Mouse (Mus musculus) c-Kit-positive CD71-negative TER-119-negative erythroid progenitor cells, embryonic 14.5 days (primary cell): Measurements from ENCODE around the gene Dhx15.

Experiments
- DNase-seq: peaks from one replicate; pipeline ENCODE4 v3.0.0-alpha.2; 2013; ENCODE audit warnings: low read depth

Gene Dhx15

DNA sequence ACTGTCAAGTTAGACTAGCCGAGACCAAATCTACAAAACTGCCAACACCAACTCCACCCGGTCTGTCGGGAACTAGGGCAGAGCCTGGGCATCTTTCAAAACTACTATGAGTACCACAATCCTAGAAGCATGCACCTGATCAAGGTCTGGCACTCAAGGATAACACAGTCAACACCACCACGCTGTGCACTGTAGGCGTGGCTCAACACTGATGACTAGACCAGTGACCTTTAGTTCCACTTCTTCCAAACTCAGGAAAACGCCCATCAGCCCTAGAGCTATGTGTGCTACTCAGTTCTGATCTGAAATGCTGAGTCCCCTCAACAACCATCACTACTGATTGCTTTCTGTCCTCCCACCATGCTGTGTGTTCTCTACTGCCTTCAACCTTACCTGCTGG, 44.6 kb downstream of the Dhx15 start:
- no peak for DNase-seq

DNA sequence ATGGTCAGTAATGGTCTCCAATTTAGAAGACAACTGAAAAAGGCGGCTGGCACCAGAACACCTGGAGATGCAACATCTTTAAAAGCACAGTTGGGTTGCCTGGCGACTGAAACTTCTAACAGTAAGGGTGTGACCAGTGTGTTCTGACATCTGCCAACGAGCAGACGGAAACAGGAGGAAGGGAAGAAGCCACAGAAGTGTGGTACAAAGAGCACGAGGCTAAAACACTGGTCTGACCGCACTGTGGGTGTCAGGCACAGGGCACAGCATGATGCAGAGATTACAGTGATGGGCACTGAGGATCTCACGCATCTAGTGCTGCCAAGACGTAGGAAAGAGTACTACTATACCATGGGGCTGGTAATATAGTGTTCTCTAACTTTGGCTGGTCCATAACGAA, 48.4 kb downstream of the Dhx15 start:
- no peak for DNase-seq

DNA sequence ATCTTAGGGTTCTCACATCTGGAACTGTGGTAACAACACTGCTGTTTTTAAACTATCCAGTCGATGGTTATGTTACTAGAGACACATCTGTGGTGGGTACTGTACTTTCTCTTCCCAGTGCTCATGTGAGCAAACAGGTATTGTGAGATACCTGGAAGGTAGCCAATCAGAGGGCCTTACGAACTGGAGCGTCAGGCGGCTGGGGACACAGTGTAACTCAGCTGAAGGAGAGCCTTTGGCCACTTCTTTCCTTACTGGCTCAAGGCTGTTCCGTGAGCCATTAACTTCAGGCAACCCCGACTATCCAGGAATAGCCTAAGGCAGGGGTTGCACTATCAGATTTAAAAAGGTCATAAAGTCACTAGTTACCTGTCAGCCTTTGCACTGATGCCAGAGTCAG, 51.5 kb downstream of the Dhx15 start:
- DNase-seq = no peak

DNA sequence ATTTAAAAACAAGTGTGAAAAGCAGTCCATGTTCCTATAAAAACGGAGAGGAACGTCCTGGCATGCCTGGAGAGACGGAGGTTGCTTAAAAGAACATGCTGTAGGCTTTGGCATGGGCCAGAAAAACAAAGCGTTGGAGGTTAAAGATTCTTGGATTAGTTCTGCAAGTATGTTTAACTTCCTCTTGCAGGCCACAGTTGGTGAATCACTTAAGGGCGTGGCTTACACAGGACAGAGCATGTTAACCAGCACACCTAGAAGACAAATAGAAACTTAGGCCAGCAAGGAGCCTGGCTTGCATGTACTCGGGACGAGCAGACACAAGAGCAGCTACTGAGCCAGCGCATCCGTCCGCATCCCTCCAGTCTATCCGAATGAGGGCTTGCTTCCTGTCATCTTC, 52.2 kb downstream of the Dhx15 start:
- no peak for DNase-seq

DNA sequence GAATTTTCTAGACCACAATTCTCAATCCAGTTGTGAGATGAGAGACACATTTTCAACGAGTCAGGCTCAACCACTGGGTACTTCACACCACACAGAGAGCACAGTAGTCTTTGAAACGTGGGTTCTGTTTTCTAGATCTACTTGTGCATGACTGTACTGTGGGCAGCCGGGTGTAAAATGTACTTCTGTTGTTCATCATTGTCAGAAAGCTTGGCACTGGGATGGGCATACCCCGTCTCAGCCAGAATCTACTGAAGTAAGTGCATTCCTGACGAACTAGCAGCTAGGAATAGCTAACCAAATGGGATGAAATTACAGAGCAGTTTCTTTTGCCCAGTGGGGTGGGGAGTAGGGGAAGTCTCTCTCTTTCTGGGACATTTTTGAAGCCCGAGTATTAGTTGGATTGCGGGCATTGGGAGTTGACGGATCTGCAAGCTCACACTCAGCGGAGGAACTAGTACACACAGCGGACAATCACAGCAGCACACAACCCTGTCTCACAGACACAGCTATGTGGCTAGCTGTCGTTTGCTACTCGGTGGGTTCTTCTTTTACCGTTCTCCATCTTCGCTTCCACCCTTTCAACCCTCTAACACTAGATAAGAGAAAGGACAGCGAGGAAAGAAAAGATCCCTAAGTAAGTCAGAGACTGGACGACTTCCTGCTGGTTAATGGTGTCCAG, 54.7 kb downstream of the Dhx15 start:
- DNase-seq = no peak

DNA sequence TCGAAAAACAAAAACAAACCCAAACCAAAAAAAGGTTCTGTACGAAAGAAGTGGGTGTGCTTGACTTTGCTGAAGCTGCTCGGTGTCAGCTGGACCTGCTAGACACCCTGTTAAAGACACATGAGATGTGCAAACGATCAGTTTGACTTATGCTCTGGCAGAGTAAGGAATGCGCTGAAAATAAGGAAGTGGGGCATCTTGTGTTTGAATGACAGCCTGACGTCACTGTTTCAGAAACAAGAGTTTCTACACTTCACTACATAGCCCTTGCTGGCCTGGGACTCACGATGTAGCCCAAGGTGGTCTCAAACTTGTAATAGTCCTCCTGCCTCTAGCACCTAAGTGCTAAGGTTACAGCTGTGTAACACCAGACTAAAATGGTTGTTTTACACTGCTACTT, 57.5 kb downstream of the Dhx15 start:
- DNase-seq = no peak

DNA sequence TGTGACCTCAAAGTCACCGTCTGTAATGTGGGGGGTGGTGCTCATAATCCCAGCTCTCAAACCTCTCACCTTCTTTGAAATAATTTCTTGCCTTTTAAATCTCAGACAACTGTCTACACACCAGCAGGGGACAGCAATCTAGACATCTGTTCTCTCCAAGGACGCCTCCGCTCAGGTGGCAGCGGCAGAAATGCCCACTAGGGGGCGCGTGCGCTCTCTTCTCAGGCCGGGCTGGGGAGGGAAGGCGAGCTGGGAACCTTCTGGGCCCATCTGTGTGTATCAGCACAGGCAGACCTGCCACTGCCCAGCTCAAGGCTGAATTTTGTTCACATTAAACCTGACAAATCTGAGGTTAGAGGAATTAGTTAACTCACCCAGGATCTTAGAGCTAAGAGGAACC, 58.2 kb downstream of the Dhx15 start:
- DNase-seq = no peak

DNA sequence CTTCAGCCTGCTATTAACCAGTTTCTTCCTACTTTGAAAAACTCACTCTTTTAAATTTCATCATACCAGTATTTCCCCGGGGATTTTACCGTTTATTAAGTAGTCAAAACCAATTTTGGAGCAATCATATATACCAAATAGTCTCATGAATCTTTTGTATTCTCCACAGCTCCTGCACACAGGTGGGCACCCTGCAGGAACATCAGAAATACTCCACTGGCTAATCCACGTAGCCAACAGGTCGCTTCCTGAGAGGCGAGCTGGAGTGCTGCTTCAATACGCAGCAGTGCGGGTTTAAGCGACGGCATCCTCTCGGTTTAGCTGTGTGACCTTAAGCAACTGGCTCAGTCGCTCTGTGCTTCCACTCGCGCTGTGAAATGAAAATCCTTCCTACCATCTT, 58.9 kb downstream of the Dhx15 start:
- DNase-seq = no peak

DNA sequence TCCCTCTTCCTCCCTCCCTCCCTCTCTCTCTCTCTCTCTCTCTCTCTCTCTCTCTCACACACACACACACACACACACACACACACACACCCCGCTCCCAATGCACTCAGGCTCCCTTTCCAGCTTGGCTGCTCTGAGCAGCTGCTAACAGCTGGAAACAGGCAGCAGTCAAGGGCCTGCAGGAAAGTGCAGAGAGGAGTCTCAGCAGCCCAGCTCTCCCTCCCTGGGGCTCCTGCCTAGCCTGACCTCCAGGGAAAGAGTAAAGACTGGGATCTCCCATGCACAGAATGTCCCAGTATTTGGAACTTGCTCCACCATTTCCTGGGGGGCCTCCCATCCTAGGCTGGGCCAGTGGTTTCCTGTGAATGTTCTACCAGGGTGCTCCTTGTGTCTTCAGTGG, 59.8 kb downstream of the Dhx15 start:
- DNase-seq = no peak

DNA sequence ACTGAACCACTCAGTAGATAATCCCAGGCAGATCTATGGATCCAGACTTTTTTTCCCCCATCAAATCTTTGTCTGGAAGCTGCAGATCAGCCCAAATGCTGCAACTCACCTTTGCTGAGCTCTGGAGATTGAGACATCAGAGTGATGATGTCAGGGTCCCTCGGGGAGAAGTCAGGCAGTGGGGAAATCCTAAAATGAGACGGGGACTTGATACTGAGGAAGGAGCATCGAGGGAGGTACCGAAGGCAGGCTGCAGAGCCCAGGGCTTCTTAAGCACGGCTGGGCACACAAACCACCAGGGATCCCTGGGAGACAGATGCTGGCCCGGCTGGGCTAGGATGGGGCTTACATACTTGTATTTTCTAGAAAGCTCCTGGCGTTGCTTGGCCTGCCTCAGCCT, 64.1 kb downstream of the Dhx15 start:
- no peak for DNase-seq

DNA sequence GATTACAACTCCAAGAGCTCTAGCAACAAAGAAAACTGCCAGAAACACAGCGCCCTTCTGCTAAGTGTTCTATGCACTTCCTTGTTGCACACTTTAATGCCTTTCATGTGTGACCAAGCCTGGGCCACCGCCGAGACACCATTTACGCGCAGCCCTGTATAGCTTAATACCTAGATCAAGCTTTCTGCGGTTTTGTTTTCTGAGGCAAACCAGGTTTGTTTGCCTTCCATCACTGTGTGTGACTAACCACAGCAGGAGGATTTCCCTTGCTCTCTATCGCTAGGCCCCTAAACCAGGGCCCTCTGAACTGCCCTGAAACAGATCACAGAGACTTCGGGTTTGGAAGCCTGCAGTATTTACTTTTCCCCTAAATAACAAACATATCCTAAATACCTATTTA, 64.5 kb downstream of the Dhx15 start:
- DNase-seq = no peak

DNA sequence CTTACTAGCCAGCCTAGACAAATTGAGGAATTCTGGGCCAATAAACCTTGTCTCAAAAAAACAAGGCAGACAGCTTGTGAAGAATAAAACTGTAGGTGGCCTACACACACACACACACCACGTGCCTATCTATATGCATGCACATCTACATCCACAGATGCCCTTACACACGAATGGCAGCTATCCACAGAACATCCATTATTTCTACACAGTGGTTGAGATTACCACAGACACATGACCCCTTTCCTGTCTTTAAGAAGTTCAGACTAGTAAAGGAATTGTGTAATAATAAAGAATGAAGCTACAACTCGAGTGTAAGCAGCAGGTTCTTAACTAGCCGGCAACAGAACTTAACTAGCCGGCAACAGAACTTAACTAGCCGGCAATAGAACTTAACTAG, 68.2 kb downstream of the Dhx15 start:
- no peak for DNase-seq

DNA sequence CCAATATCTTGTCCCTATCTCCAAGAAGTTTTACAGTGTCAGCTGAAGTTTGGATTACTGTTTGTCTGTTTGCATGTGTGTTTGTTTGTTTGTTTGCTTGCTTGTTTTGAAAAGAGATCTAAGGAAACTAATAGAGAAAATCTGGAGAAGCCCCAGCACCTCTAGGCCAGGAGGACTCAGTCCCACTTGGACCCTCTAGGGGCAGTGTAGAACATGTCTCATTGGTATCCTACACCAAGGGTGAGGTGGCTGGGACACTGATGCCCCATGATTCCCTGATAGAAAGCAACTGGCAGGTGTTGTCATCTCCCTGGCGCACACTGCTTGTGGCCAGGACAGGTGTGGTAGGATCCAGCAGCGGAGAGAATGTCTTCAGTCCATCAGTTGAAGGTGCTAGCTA, 70.5 kb downstream of the Dhx15 start:
- no peak for DNase-seq

DNA sequence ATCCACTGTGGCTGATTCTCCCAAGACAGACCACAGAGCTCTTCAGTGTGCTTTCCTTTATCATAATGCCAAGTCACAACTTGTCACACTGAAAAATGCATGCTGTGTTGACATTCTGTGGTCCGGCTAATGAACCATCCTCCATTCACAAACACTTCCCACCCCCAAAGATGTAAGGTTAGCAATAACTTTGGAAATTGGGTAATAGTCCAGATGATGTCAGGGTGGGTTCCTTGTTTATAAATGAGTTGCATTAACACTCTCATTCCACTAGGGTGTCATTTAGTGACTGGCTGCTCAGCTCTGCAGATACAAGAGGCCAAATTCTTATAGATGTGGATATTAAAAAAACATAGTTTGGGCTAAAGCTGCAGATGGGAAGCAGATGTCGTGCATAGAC, 71.1 kb downstream of the Dhx15 start:
- no peak for DNase-seq

DNA sequence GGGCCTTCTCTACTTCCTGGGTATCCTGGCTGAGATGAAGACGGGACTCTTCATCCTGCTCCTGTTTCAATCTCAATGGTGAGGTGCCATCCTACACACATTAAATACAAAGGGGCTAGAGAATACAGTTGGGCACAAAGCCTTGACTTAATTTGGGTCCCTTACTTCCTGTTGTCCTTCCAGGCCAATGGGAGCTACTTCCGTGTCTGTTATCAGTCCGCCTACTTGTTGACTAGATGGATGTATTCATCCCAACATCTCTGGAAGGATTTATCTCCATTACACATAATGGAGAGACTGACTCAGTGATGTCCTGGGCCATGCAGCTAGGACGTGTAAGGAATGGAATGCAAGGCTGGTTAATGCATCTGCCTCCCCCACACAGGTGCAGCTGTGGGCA, 72.5 kb downstream of the Dhx15 start:
- DNase-seq = no peak

DNA sequence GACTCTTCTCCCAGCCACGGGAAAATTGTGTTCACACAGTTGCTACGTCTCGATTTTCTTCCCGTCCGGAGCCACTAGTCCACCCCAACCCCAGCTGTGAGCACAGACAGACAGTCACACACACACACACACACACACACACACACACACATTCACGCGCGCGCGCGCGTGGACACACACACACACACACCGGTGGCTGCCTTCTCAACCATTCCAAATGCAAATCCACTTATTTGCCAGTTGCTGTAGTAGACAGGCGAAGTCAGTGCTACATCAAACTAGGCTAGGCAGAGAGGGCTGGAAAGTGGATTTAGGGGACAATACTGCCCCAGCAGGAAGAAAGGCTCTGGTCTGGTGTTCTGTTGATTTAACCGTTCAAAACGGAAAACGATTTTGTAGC, 73.9 kb downstream of the Dhx15 start:
- DNase-seq = no peak

DNA sequence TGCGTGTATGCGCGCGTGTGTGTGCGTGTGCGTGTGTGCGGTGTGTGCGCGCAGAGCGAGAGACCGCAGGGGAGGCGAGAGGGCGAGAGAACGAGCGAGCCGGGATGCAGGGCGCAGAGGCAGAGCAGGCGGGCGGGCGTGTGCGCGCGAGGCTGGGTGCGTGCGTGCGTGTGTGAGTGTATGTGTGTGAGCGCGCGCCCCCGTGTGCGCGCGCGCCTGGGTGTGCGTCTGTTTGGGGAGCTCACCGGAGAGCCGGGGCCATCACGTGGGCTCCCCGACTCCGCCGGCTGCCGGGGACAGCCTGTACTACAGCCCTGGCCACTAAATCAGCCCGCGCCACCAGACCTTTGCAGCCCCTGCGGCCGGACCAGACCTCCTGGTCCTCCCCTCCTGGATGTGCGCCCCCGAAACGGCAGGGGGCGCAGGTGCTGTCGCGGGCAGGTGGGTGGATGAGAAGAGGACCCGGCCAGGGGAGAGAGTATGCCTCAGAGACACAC, 74.4 kb downstream of the Dhx15 start:
- no peak for DNase-seq

DNA sequence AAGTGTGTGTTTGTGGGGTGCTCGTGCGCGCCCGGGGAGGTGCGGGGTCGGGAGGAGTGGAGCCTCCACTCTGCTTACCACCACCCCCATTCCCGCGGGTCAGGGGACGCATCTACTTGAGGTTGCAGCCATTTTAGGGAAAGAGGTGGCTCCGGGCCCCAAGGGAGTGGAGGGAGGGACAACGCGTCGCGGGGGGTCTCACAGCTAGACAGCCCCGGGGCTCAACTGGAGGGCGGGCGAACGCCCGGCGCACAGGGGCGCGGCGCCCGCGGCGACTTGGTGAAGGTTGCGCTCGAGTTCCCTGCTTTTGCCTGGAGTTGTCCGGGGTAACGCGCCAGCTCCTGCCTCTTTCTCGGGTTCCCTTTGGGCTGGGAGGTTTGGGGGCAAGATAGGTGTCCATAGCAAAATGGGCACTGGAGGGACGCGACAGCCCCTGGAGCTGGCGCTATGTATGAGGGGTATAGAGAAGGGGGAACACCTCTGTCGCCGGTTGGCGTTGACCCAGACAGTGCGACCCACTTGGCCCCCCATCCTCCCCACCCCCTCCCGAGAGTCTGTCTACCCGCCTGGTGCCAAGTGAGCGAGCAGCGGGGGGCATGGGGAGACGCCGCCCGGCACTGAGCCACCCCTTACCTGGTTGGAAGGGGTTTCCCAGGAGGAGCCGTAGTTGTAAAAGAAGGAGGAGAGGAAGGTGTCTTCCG, 75.4 kb downstream of the Dhx15 start:
- DNase-seq = no peak

DNA sequence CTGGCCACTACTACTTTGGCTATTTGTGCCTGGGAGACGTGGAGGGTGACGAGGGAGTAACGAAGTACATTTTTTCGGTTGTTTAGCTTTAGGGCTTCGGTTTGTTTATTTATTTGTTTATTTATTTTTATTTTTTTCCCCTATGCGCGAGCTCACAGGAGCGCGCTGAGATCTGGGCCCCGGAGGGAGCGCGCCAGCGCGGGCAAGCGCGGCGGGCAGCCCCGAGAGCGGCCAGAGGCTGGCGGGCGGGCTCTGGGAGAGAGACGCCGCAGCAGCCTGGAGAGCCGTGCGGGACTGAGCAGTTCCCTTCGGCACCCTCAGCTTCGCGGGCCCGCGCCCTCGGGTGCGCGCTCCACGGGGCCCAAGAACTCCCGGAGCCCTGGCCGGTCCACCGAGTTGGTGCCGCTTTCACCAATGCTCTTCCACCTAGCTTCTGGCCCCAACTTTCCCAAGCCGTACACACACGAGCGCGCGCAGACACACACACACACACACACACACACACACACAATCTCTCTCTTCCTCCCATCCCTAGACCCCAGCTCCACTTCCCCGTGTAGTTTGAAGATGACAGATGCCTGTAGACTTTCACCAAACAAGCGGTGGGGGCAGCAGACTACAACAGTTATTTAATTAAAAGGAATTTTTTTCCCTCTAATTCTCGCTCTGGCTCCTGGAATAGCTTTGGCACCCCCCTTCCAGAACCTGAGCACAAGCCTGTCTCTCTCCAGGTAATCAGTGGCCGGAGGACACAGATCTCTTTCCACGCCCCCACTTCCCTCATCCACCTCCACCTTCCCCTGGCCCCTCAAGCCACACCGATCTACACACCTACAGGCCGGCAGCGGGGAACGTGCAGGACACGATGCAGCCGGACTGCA, 76.2 kb downstream of the Dhx15 start:
- DNase-seq = no peak

DNA sequence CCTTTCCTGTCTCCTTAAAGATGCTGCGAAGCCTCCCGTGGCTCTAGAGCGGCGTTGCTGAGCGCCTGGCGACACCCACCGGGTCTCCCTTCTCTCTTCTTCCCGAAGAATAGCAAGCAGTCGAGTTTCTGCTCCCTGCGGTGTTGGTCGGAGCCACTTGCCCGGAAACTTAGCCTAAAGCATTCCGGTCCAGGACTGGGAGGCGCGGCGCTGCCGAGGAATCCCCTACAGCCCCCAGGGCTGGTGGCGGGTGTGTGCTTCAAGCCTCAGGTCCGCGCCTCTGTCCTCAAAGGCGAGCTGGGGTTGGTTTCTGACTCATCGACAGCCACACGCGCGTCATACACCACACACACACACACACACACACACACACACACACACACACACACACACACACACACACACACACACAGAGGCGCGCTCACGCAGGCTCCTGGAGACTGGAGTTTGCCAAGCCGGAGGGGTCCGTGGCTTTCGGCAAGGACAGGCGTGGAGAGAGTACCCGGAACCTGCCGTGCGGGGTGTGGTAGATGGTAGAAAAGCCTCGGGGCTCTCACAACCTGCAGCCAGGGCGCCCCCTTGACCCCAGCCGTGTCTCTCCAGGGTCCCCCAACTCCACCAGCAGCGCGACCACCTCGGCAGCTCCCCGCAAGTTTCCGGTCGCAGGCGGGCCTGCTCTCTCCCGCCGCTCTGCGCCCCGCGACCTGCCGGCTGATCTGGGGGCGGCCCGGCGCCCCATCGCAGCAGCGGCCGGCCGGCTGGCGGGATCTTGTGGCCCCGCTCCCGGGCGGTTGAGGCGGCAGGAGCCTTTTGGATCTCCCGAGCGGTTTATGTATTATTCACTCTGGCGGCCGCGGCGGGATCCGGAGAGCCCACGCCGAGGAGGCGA, 77.1 kb downstream of the Dhx15 start:
- no peak for DNase-seq

DNA sequence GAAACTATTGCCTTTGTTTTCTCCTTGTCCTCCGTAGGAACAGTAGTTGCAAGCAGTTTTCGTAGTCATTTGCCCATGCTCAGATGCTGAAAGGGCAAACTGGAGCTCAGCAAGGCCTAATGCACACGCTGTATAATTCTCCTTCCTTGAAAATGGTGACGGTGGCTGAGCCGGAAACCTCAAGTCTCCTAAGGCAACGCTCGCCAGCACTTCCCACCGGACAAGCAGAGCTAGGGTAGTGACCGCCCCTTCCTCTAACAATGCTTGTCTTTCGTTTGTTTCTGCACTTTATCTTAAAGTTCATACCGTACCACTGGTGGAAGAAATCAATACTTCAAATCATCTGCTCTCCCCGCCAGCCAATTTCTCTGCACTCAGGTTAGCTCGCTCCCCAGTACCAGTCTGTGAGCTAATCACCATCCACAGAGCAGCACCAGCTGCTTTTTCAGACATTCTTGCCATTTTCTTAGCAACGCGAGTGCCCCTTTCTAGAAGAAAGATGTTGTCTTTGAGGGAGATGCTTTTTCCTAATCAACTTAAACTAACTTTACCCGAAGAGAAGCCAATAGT, 78.0 kb downstream of the Dhx15 start:
- DNase-seq = no peak
